Mouse (Mus musculus): ENCODE measurements around the gene Gm49403.

GRCm38 (mm10) chr19:8850402-8850901 lies 33.3 kb upstream of the Gm49403 start, which contains the start of gene Lrrn4cl:
- no peak for TF ChIP-seq CTCF (IDR thresholded peaks at IDR 0.05; ENCODE audit: low read depth, low read length)
- no peak for TF ChIP-seq POLR2A (IDR thresholded peaks at IDR 0.05; ENCODE audit: extremely low read depth, insufficient read depth, low read length)
